Mouse (Mus musculus) cortical plate, adult 2 months (tissue): ENCODE measurements around the gene Vmp1. TPM values are rescaled to one million over a fixed set of nuclear protein-coding genes. Genes with fewer than 3 reads are reported as not detected.

ENCODE experiments used
- H3K27ac ChIP-seq: fragments of 200-500 bp; 2 replicates; pipeline ENCODE4 v1.5.1; 2012; ENCODE audit warnings: low read length, control low read depth, inconsistent platforms; ENCODE audit not compliant: insufficient read depth
- H3K4me1 ChIP-seq: fragments of 200-500 bp; 2 replicates; pipeline ENCODE4 v1.6.1; 2011; ENCODE audit warnings: low read length; ENCODE audit not compliant: control insufficient read depth, insufficient read depth
- H3K4me3 ChIP-seq: fragments of 200-500 bp; 2 replicates; pipeline ENCODE4 v1.5.1; 2011; ENCODE audit warnings: mild to moderate bottlenecking, low read length, control low read depth; ENCODE audit not compliant: insufficient read depth
- CTCF ChIP-seq: fragments of 200-500 bp; IDR thresholded peaks from 2 replicates; pipeline ENCODE4 v1.5.1; 2011; ENCODE audit warnings: mild to moderate bottlenecking, control low read depth, low read length; ENCODE audit not compliant: insufficient read depth; ENCODE audit errors: extremely low read depth
- POLR2A ChIP-seq: fragments of 200-500 bp; IDR thresholded peaks from 2 replicates; pipeline ENCODE4 v1.6.1; 2011; ENCODE audit warnings: mild to moderate bottlenecking, low read length, control low read depth; ENCODE audit not compliant: insufficient read depth; ENCODE audit errors: extremely low read depth
- polyA plus RNA-seq: library from polyadenylated mRNA; depleted of rRNA; stranded (reverse); fragments of >200 nt; gene quantifications from 2 replicates; pipeline ENCODE4 v1.2.3, GENCODE M21; 2012; rRNA removed

Vmp1 gene
- 126 and 131 TPM in 2 replicates for polyA plus RNA-seq

- peaks cover 3% of the 10 kb centered on the region for H3K4me1 ChIP-seq
- H3K27ac ChIP-seq = no peak within 1 kb of the TSS; the same call in 1 of the 2 replicates
- TF ChIP-seq CTCF = no peak
- TF ChIP-seq POLR2A = peak; percentile 30; the same call in 1 of the 2 replicates
- H3K4me3 ChIP-seq = peak within 1 kb of the TSS; percentile 88
These were observed at the start of gene Vmp1, which contains the start of gene Ptrh2 for GRCm38 (mm10) chr11:86683395-86684125. TSS of gene Vmp1 (minus strand) at chr11:86683836. TSS of gene Ptrh2 (plus strand) at chr11:86683985.

- no peak for TF ChIP-seq POLR2A
- no peak for TF ChIP-seq CTCF
- no peak overlapping the region for H3K4me3 ChIP-seq
- H3K4me1 ChIP-seq = peaks cover 6% of the 10 kb centered on the region
- H3K27ac ChIP-seq = no peak overlapping the region
These were observed 47.8 kb upstream of the Vmp1 start for GRCm38 (mm10) chr11:86731443-86731842.

DNA sequence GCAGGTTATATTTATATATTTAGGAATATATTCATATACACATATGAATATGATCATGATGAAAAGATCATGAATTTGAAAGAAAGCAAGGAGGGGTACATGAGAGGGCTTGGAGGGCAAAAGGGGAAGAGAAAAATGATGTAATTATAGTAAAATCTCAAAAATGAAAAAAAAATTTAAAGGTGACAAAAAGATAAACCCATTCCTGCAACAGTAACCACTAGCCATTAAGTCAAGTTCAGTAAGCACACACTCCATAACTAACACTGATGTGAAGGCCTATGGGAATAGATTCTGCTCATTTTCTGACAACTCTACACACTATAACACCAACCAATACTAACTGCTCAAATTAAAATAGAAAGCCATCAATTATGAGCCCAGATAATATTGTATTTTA, 42.0 kb upstream of the Vmp1 start:
- Histone ChIP-seq H3K4me1 (no peaks in the 10 kb centered on the region), H3K27ac (no peak overlapping the region), H3K4me3 (no peak overlapping the region)
- TF ChIP-seq CTCF = no peak
- TF ChIP-seq POLR2A = no peak

- Histone ChIP-seq H3K27ac (no peak overlapping the region), H3K4me1 (no peaks in the 10 kb centered on the region), H3K4me3 (no peak overlapping the region)
- TF ChIP-seq CTCF = no peak
- no peak for TF ChIP-seq POLR2A
These were observed 41.3 kb upstream of the Vmp1 start for GRCm38 (mm10) chr11:86724982-86725381.

DNA sequence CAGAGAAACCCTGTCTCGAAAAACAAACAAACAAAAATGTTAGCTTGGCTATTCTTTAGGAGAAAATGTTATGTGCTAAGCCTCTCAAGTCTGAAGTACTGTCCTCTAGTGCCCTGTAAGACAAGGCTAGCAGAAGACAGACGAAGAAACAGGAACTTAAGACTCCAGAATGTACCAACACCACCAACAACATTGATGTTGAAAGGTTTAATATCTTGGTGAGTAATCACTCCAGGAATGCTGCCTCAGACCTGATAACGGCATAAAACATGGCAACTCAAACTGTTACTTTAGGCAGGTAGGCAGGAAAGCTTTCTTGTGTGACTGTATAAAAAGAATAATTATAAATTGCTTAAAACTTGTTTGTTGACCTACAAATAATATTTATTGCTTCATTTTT, 40.4 kb upstream of the Vmp1 start:
- TF ChIP-seq POLR2A (no peak), CTCF (no peak)
- Histone ChIP-seq H3K4me1 (no peaks in the 10 kb centered on the region), H3K4me3 (no peak overlapping the region), H3K27ac (no peak overlapping the region)

DNA sequence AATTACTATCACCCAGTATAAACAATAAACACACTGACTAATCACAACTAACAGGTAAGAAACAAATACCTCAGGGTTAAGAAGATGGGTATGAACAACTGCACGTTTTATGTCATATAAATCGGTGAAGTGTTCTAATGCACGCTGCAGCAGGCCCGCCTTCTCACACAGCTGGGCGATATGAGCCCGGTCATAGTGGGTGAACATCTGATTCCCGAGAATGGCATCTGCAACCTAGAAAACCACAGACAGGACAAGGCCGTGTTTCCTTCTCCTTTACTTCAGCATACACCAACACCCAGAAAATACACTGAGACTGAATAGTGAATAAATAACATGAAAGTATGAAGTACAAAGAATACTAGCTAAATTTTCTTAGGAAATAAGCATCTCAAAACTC, 35.8 kb upstream of the Vmp1 start:
- H3K4me1 ChIP-seq = no peaks in the 10 kb centered on the region
- H3K4me3 ChIP-seq = no peak overlapping the region
- H3K27ac ChIP-seq = no peak overlapping the region
- TF ChIP-seq CTCF (no peak), POLR2A (no peak)

- Histone ChIP-seq H3K27ac (no peak overlapping the region), H3K4me3 (no peak overlapping the region), H3K4me1 (no peaks in the 10 kb centered on the region)
- TF ChIP-seq CTCF = no peak
- no peak for TF ChIP-seq POLR2A
These were observed 34.7 kb upstream of the Vmp1 start for GRCm38 (mm10) chr11:86718369-86718768.

DNA sequence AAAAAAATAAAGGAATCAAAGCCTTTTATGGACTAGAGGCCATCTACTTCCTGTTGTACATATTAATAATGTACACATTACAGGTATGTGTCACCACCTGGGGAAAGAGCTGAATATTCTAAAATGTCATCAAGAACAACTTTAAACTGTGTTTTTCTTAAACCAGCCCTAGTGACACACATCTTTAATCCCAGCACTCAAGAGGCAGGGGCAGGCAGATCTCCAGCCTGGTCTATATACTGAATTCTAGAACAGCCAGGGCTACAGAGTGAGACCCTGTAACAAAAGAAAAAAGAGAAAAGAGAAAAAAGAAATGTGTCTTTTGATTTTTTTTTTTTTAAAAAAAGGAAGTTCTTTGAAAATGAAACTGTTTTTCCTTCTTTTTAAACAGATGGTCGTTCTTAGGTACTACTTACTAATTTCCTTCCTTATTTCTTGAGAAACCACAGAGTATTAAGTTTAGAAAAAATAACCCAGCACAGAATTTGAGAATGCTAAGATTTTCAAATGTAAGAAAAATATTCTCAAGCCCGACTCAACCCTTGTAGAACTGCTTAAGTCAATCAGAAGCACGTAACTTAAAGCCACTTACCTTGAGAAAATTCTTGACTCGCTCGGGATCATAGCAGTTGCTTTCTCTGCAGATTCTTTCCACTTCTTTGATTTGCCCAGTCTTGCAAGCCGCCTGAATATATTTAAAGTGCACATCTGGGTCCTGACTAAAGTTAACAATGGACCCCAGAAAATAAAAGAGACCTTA, 33.9 kb upstream of the Vmp1 start:
- Histone ChIP-seq H3K27ac (no peak overlapping the region), H3K4me3 (no peak overlapping the region), H3K4me1 (no peaks in the 10 kb centered on the region)
- no peak for TF ChIP-seq POLR2A
- no peak for TF ChIP-seq CTCF

DNA sequence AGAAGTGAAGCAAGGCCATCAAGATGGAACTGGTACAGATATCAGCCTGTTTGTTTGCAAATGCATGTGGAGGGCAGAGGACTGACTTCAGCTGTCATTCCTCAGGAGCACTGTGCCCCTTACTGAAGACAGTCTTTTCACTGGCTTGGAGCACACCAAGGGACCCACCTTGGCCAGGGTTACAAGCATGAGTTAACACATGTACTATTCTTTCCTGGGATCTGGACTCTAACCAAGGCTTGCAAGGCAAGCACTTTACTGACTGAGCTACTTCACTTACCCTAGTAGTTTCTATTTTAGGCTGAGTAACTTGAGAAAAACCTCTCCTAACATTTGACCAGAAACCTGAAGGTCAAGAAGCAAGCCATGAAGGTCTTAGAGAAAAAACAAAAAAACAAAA, 31.0 kb upstream of the Vmp1 start:
- Histone ChIP-seq H3K27ac (no peak overlapping the region), H3K4me1 (no peaks in the 10 kb centered on the region), H3K4me3 (no peak overlapping the region)
- TF ChIP-seq CTCF = no peak
- TF ChIP-seq POLR2A = no peak
